Mouse (Mus musculus): Measurements from ENCODE around the gene Ncoa5.

DNA sequence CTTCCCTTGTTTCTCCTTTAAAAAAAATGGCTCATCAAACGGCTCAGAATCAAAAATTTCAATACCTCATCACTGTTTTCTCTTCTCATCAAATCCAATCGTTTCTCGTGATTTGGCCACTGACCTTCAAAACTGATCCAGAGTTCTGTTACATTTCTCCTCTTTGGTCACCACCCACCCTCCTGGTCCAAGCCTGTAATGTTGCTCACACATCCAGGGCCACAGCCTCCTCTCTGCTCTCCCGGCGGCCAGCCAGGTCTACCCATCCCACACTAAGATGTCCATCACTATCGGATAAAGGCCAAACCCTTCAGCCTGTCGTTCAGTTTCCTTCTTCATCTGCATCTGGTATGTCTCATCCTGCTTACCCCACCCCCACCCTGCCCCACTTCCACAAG is 72.5 kb downstream of the Ncoa5 start:
- no peak for TF ChIP-seq CTCF (IDR thresholded peaks at IDR 0.05; ENCODE audit: insufficient read depth, low read depth, low read length)
- TF ChIP-seq POLR2A (IDR thresholded peaks at IDR 0.05; ENCODE audit: insufficient read depth, low read depth, low read length) = no peak

All from olfactory bulb, adult 2 months (tissue).